Mouse (Mus musculus) midbrain, embryonic 14.5 days (tissue): ENCODE measurements at regions not wholly inside any gene's neighbourhood (a gene's known extent, or its start where the extent isn't known, plus 50 kb on each side); places are given as distances from the start of the nearest gene placed in this dataset.

Experiments
- ATAC-seq: fragments of 200-750 bp; cut with Nextera tagmentation; 2 replicates; pipeline ENCODE4 v1.8.0; 2017; ENCODE audit warnings: moderate number of reproducible peaks, moderate library complexity; ENCODE audit not compliant: low FRiP score, low TSS enrichment
- DNase-seq: peaks from one replicate; pipeline ENCODE4 v3.0.0-alpha.2; 2015
- H3K27ac ChIP-seq: fragments of 300-500 bp; sonication (generic); replicated peaks from 2 replicates; pipeline ENCODE4 v1.5.1; 2014; ENCODE audit warnings: mild to moderate bottlenecking, low read depth, low read length, moderate library complexity
- H3K27me3 ChIP-seq: fragments of 300-500 bp; sonication (generic); 2 replicates; pipeline ENCODE4 v1.6.1; 2014; ENCODE audit warnings: low read length, control low read depth, mixed read lengths; ENCODE audit not compliant: control insufficient read depth, insufficient read depth
- H3K36me3 ChIP-seq: fragments of 300-500 bp; sonication (generic); 2 replicates; pipeline ENCODE4 v1.6.1; 2014; ENCODE audit warnings: low read length, control low read depth; ENCODE audit not compliant: control insufficient read depth, insufficient read depth
- H3K4me1 ChIP-seq: fragments of 300-500 bp; sonication (generic); 2 replicates; pipeline ENCODE4 v1.6.1; 2014; ENCODE audit warnings: mild to moderate bottlenecking, antibody characterized with exemption, low read length, control low read depth; ENCODE audit not compliant: control insufficient read depth, insufficient read depth
- H3K4me2 ChIP-seq: fragments of 300-500 bp; sonication (generic); 2 replicates; pipeline ENCODE4 v1.6.1; 2014; ENCODE audit warnings: mild to moderate bottlenecking, low read length, moderate library complexity
- H3K4me3 ChIP-seq: fragments of 300-500 bp; sonication (generic); replicated peaks from 2 replicates; pipeline ENCODE4 v1.5.1; 2014; ENCODE audit warnings: low read depth, low read length
- H3K9ac ChIP-seq: fragments of 300-500 bp; sonication (generic); replicated peaks from 2 replicates; pipeline ENCODE4 v1.6.1; 2014; ENCODE audit warnings: mild to moderate bottlenecking, low read length, moderate library complexity
- H3K9me3 ChIP-seq: fragments of 300-500 bp; sonication (generic); 2 replicates; pipeline ENCODE4 v1.6.1; 2016; ENCODE audit warnings: low read length, control low read depth, mixed read lengths; ENCODE audit not compliant: control insufficient read depth
- WGBS: fragments of 180-500 bp; shearing (Covaris S2); extraction: QIAGEN DNeasy Blood & Tissue Kit; methylation state at CpG from one replicate; pipeline ENCODE4 v1.1.7; 2014; 5-methylcytosine and 5-hydroxymethylcytosine counted together

- Histone ChIP-seq H3K4me2 (no peak overlapping the region), H3K4me3 (no peak overlapping the region), H3K4me1 (no peaks in the 10 kb centered on the region), H3K9ac (no peak overlapping the region), H3K9me3 (no peaks in the 10 kb centered on the region), H3K36me3 (no peaks in the 10 kb centered on the region), H3K27ac (no peak overlapping the region), H3K27me3 (no peaks in the 10 kb centered on the region)
- 82% methylated on average over 6 of the region's 6 CpGs for WGBS
- ATAC-seq (no peak), DNase-seq (no peak)
Observed at GRCm38 (mm10) chr12:97732078-97732580, 527.1 kb downstream of the Galc start.

- Histone ChIP-seq H3K4me1 (no peaks in the 10 kb centered on the region), H3K9me3 (peaks cover 8% of the 10 kb centered on the region; the same call in 1 of the 2 replicates), H3K9ac (no peak overlapping the region), H3K27me3 (no peaks in the 10 kb centered on the region), H3K27ac (no peak overlapping the region), H3K4me2 (no peak overlapping the region), H3K4me3 (no peak overlapping the region), H3K36me3 (no peaks in the 10 kb centered on the region)
- ATAC-seq (no peak), DNase-seq (no peak)
- 82% methylated on average over 3 of the region's 3 CpGs for WGBS
Observed at GRCm38 (mm10) chr12:97720554-97720953, 538.7 kb downstream of the Galc start.

GRCm38 (mm10) chr12:97717812-97718211 lies 541.4 kb downstream of the Galc start:
- Histone ChIP-seq H3K36me3 (no peaks in the 10 kb centered on the region), H3K27me3 (no peaks in the 10 kb centered on the region), H3K27ac (no peak overlapping the region), H3K4me2 (no peak overlapping the region), H3K4me1 (no peaks in the 10 kb centered on the region), H3K9me3 (peaks cover 8% of the 10 kb centered on the region; the same call in 1 of the 2 replicates), H3K9ac (no peak overlapping the region), H3K4me3 (no peak overlapping the region)
- ATAC-seq, result no peak
- DNase-seq, result no peak
- 91% methylated on average over 5 of the region's 5 CpGs for WGBS
